Mouse (Mus musculus) midbrain, embryonic 12.5 days (tissue): Measurements from ENCODE around the gene Hdac9. TPM values are rescaled to one million over a fixed set of nuclear protein-coding genes. Genes with fewer than 3 reads are reported as not detected.

Experiments
- ATAC-seq: fragments of 200-750 bp; cut with Nextera tagmentation; 2 replicates; pipeline ENCODE4 v1.8.0; 2017; ENCODE audit warnings: low read depth, moderate TSS enrichment, moderate library complexity; ENCODE audit not compliant: low FRiP score
- H3K27ac ChIP-seq: fragments of 300-500 bp; sonication (generic); replicated peaks from 2 replicates; pipeline ENCODE4 v1.5.1; 2016; ENCODE audit warnings: mild to moderate bottlenecking
- H3K27me3 ChIP-seq: fragments of 300-500 bp; sonication (generic); 2 replicates; pipeline ENCODE4 v1.6.1; 2016; ENCODE audit warnings: mild to moderate bottlenecking
- H3K36me3 ChIP-seq: fragments of 300-500 bp; sonication (generic); 2 replicates; pipeline ENCODE4 v1.6.1; 2016
- H3K4me1 ChIP-seq: fragments of 300-500 bp; sonication (generic); 2 replicates; pipeline ENCODE4 v1.6.1; 2016
- H3K4me2 ChIP-seq: fragments of 300-500 bp; sonication (generic); replicated peaks from 2 replicates; pipeline ENCODE4 v1.6.1; 2016; ENCODE audit warnings: mild to moderate bottlenecking, moderate library complexity
- H3K4me3 ChIP-seq: fragments of 300-500 bp; sonication (generic); 2 replicates; pipeline ENCODE4 v1.5.1; 2016; ENCODE audit warnings: mild to moderate bottlenecking
- H3K9ac ChIP-seq: fragments of 300-500 bp; sonication (generic); replicated peaks from 2 replicates; pipeline ENCODE4 v1.6.1; 2016; ENCODE audit warnings: mild to moderate bottlenecking, moderate library complexity
- H3K9me3 ChIP-seq: fragments of 300-500 bp; sonication (generic); 2 replicates; pipeline ENCODE4 v1.6.1; 2016; ENCODE audit warnings: mild to moderate bottlenecking
- WGBS: fragments of 180-500 bp; shearing (Covaris S2); methylation state at CpG from one replicate; pipeline ENCODE4 v1.1.7; 2016; 5-methylcytosine and 5-hydroxymethylcytosine counted together
- polyA plus RNA-seq: library from polyadenylated mRNA; unstranded; fragments of >200 nt; fragmentation: Nextera tagmentation; extraction: Ambion mirVana; gene quantifications from 2 replicates; pipeline ENCODE4 v1.2.1, GENCODE M21; 2016

Gene Hdac9
- polyA plus RNA-seq, 1 experiment from 2014 or later: 14.4 TPM

DNA sequence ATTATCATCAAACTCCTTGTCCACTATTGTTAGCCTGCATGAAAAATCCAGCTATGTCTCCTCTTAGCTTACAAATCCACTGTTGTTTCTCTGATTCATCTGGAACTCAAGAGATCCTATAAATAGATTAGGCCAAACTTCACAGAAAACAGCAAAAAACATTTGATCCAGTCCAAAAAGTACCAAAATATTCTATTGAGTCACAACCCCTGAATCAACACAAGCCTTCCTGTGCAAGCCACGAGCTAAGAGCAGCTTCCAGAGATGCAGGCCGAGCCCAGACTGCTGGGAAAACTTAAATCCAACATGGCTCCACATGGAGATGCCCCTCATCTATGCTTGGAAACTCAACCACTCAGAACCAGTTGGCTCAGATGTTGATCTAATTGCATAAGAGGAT lies 113.2 kb downstream of the Hdac9 start:
- no peaks in the 10 kb centered on the region for H3K36me3 ChIP-seq
- no peak overlapping the region for H3K9ac ChIP-seq
- H3K9me3 ChIP-seq: no peaks in the 10 kb centered on the region
- H3K27me3 ChIP-seq: no peaks in the 10 kb centered on the region
- WGBS: 75% methylated on average over 2 of the region's 2 CpGs
- ATAC-seq: no peak
- no peak overlapping the region for H3K27ac ChIP-seq
- H3K4me3 ChIP-seq: no peak overlapping the region
- H3K4me1 ChIP-seq: no peaks in the 10 kb centered on the region
- no peak overlapping the region for H3K4me2 ChIP-seq

DNA sequence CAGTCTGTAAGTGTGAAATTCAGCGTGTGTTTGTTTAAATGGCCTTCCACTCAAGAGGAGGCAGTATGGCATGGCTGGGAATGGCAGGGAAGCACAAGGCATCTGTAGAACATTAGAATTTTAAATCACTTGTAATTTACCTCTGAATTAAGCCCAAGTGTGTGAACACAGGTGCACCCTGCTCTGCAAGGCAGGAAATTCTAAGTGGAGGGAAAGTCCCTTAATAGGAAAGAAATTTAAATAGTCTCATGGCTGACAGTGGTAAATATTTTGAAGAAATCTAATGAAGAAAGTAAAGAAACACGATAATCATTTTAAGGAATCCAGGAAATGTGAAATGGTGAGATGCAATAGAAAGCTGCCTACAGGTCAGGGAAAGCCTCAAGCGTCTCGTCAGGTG lies 114.6 kb downstream of the Hdac9 start:
- no peak overlapping the region for H3K4me3 ChIP-seq
- H3K9me3 ChIP-seq: no peaks in the 10 kb centered on the region
- no peak overlapping the region for H3K9ac ChIP-seq
- no peak for ATAC-seq
- no peak overlapping the region for H3K27ac ChIP-seq
- no peaks in the 10 kb centered on the region for H3K27me3 ChIP-seq
- WGBS: 82% methylated on average over 4 of the region's 4 CpGs
- no peaks in the 10 kb centered on the region for H3K36me3 ChIP-seq
- no peaks in the 10 kb centered on the region for H3K4me1 ChIP-seq
- H3K4me2 ChIP-seq: no peak overlapping the region

DNA sequence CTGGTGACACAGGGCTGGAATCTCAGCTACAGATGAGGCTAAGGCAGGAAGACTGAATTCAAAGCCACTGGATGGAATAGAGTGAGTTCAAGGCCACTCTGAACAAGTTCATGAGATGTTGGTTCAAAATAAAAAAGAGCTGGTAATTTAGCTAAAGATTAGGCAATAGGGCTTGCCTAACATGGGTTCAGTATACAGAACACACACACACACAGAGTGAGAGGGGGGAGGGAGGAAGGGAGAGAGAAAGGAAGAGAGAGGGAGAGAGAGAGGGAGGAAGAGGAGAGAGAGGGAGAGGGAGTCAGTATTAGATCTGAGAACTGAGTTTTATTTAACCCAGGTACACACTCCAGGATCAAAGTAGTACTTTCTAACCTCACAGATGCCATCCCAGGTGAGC lies 115.1 kb downstream of the Hdac9 start:
- H3K9ac ChIP-seq: no peak overlapping the region
- H3K9me3 ChIP-seq: no peaks in the 10 kb centered on the region
- H3K4me1 ChIP-seq: no peaks in the 10 kb centered on the region
- H3K36me3 ChIP-seq: no peaks in the 10 kb centered on the region
- H3K4me3 ChIP-seq: no peak overlapping the region
- H3K4me2 ChIP-seq: no peak overlapping the region
- no peaks in the 10 kb centered on the region for H3K27me3 ChIP-seq
- ATAC-seq: no peak
- H3K27ac ChIP-seq: no peak overlapping the region

DNA sequence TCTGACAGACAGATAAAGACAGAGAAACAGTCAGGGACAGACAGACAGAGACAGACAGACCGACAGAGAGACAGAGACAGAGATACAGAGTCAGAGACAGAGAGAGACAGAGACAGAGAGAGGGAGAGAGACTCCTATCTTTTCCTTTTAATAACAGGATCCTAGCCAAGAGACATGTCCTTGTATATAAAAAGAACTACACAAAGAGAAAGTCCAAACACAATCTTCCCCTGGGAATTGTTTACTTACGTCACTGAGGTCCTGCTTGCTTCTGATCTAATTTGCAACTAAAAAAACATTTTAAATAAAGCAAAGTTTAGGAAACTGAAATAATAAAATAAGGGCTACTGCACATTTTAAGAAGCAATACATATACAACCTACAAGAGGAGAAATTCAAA lies 119.5 kb downstream of the Hdac9 start:
- Histone ChIP-seq H3K36me3 (no peaks in the 10 kb centered on the region), H3K9me3 (no peaks in the 10 kb centered on the region), H3K4me1 (no peaks in the 10 kb centered on the region), H3K4me3 (no peak overlapping the region), H3K27me3 (no peaks in the 10 kb centered on the region), H3K4me2 (no peak overlapping the region), H3K27ac (no peak overlapping the region), H3K9ac (no peak overlapping the region)
- 69% methylated on average over 2 of the region's 2 CpGs for WGBS
- ATAC-seq: no peak

DNA sequence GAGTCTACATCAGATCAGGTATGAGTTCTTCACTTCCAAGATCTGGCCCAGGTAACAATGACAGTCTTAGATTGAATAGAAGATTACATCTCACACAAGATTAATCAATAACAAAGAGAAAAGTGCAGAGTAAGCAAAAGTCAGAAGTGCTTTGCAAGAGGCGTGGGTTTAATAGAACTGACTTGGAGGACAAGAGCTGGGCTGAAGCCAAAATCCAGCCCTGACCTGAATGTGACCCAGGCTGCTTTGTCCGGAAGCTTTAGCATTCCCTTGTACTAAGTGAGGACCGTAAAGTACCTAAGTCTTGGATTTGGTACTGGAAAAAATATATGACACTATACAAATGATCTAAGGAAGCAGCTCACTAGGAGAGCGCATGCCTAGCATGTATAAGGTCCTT lies 121.4 kb downstream of the Hdac9 start:
- H3K36me3 ChIP-seq: no peaks in the 10 kb centered on the region
- no peak overlapping the region for H3K4me2 ChIP-seq
- H3K27me3 ChIP-seq: no peaks in the 10 kb centered on the region
- 58% methylated on average over 4 of the region's 4 CpGs for WGBS
- no peak overlapping the region for H3K27ac ChIP-seq
- H3K4me1 ChIP-seq: no peaks in the 10 kb centered on the region
- H3K9me3 ChIP-seq: no peaks in the 10 kb centered on the region
- H3K9ac ChIP-seq: no peak overlapping the region
- ATAC-seq: no peak
- H3K4me3 ChIP-seq: no peak overlapping the region

DNA sequence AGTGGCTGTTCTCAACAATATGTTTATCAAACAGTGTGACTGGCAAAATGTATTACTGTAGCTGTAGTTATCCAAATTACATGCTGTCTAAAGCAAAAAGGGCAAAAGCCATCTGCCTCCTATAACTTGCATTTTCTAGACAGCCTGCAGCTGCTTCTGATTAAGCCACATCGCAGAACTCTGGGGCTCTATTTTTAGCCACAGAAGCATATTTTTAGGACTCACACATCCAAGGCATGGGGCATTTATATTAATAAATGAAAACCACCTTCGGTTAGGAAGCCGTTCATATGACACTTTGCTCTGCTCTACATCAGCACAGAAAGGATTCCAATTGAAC lies 124.8 kb downstream of the Hdac9 start:
- H3K27me3 ChIP-seq: no peaks in the 10 kb centered on the region
- H3K4me1 ChIP-seq: no peaks in the 10 kb centered on the region
- no peaks in the 10 kb centered on the region for H3K9me3 ChIP-seq
- no peak overlapping the region for H3K9ac ChIP-seq
- no peaks in the 10 kb centered on the region for H3K36me3 ChIP-seq
- H3K27ac ChIP-seq: no peak overlapping the region
- no peak overlapping the region for H3K4me2 ChIP-seq
- no peak overlapping the region for H3K4me3 ChIP-seq
- no peak for ATAC-seq
- 76% methylated on average over 3 of the region's 3 CpGs for WGBS

DNA sequence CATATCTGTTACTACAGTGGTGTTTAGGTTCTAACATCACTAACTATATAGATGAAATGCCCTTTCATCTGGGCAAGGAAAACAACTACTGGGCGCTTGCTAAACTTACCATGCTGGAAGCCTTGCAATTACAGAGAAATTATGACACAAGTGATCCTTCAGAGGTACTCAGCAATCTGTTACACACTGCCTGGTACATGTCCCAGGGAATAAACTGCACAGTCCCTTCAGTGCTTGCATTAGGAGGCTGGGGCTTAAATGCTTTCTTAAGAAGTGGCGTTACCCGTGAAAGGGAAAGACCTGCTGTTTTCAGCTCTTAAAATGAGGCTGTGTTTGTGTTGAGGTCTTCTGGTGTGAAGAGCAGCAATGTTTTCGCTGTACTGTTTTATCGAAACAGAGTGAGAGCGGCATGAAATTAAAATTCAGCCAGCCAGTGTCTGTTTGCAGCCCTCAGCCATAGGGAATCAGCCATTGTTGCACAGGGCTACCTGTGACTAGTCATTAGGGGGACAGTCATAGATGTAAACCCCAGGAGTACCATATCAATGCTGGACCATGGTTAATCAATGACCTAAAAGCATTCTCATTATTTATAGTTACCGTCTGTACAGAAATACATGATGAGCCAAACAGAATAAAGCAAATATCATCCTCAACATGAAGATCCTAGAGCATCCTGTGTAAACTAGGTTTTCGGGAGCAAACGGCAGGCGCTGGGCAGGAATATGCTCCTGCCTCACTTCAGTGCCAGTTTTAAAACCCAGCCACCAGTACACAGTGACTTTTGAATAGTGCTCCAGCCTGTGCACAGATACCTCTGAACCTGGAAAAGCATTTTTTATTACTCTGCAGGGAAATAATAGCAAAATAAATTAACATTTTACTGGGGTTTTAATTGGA lies 125.4 kb downstream of the Hdac9 start:
- WGBS: 76% methylated on average over 10 of the region's 10 CpGs

DNA sequence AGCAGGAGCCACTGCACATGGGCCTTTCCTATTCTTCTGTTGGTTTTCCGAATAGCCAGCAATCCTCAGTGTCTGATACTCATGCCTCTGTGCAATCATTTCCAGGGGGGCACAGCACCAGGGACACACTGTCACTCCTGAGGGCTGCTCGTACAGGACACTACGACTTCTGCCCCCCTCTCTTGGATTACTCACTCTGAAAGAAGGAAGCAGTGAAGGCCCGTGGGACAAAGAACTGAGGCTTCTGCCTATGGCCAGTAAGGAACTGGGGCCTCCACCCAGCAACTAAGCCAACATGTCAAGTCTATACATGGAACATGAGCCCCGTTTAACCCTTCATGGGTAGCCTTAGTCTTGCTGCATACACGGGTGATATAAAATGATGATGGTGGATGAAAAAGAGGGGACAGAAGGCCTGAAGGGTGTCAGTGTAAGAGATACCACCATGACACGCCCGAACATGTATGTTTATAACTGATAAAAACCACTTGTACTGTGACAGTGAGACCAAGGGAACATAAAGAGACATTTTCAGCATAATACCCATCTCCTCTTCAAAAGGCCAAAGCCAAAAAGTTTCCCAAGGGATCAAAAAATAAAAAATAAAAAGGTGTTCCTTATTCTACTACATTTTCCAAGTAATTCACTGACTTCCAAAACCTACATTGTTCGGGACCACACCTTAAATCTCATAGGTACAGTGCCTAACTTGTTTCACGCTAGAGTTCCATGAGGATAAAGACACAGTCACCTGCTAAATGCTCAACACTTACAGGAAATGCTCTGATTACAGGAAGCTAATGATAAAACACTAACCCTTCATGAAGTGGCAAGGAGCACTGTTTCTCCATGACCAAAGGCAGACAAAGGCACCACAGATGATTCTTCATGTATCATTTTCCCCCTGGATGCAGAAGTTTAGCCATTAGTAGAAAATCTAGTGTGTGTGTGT lies 127.6 kb downstream of the Hdac9 start:
- Histone ChIP-seq H3K4me1 (no peaks in the 10 kb centered on the region), H3K4me3 (no peak overlapping the region), H3K27ac (no peak overlapping the region), H3K9ac (no peak overlapping the region), H3K4me2 (no peak overlapping the region), H3K27me3 (no peaks in the 10 kb centered on the region), H3K9me3 (no peaks in the 10 kb centered on the region), H3K36me3 (no peaks in the 10 kb centered on the region)
- 82% methylated on average over 10 of the region's 10 CpGs for WGBS
- no peak for ATAC-seq

More for the DNA sequence above, 125.4 kb downstream of the Hdac9 start:
- H3K27me3 ChIP-seq: no peaks in the 10 kb centered on the region
- no peak overlapping the region for H3K4me2 ChIP-seq
- H3K27ac ChIP-seq: no peak overlapping the region
- ATAC-seq: no peak
- H3K9me3 ChIP-seq: no peaks in the 10 kb centered on the region
- H3K4me1 ChIP-seq: no peaks in the 10 kb centered on the region
- no peaks in the 10 kb centered on the region for H3K36me3 ChIP-seq
- H3K9ac ChIP-seq: no peak overlapping the region
- H3K4me3 ChIP-seq: no peak overlapping the region

DNA sequence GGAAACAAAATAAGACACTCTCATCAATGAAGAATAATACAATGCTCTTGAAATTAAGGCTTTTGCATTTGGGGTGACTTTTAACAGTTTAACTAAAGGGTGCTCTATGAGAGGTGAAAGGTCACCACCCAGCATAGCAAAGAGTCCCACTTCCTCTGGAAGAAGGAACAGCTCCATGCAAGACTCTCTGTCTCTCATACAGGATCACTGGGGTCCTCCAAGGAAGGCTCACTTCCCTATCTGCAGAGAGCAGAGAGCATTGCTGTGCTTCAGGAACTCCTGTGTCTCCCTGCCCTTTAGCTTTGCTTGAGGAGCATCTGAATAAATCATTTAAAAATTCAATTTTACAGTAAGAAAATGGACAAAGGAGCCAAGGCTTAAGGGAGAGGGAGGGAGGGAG lies 129.5 kb downstream of the Hdac9 start:
- ATAC-seq: no peak
- H3K27ac ChIP-seq: no peak overlapping the region
- no peaks in the 10 kb centered on the region for H3K4me1 ChIP-seq
- H3K27me3 ChIP-seq: no peaks in the 10 kb centered on the region
- H3K36me3 ChIP-seq: no peaks in the 10 kb centered on the region
- no peak overlapping the region for H3K9ac ChIP-seq
- H3K9me3 ChIP-seq: no peaks in the 10 kb centered on the region
- no peak overlapping the region for H3K4me2 ChIP-seq
- no peak overlapping the region for H3K4me3 ChIP-seq

DNA sequence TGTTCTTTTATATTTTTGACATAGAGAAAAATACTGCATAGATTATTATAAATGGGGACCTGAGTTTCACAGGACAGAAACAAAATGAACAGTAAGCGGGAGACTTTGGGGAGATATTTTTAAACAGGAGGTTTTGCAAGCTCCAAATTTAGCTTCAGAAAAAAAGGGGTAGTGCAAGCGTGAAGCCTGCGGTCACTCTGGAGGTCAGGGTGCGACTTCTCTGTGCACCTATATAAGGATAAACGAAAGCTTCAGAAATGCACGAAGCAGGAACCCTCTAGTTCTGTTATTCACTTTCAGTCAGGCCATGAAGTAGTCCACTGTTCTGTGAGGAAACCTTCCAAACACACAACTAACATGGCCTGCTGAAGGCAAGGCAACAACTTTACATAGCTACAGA lies 133.3 kb downstream of the Hdac9 start:
- Histone ChIP-seq H3K36me3 (no peaks in the 10 kb centered on the region), H3K9ac (no peak overlapping the region), H3K9me3 (no peaks in the 10 kb centered on the region), H3K27ac (no peak overlapping the region), H3K4me2 (no peak overlapping the region), H3K4me1 (no peaks in the 10 kb centered on the region), H3K4me3 (no peak overlapping the region), H3K27me3 (no peaks in the 10 kb centered on the region; the same call in 1 of the 2 replicates)
- 91% methylated on average over 6 of the region's 6 CpGs for WGBS
- no peak for ATAC-seq

DNA sequence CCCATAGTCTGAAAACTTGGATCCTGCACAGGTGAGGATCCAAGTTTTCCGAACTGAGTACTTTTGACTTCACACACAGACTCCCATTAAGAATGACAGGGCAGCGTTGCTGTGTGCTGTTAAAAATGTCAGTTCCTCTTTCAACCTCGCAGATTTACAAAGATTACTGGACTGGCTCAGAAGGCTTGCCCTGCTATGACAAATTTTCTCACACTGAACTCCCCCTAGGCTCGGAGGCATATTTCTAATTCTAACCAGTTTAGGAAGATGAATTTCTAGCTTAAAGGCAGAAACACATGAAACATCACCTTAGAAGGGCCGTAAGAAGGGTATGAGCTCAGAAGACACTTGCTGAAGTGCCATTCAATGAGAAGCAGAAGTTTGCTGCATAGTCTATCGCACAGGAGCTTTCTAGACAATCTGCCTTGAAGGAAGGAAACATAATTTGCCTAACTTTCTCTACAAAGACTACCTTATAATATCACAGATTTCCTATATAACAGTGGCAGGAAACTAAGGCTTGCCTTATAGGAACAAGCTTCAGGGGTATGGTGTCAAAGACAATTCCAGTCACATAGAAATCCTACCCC lies 137.4 kb downstream of the Hdac9 start:
- no peak for ATAC-seq
- Histone ChIP-seq H3K36me3 (no peaks in the 10 kb centered on the region), H3K4me2 (no peak overlapping the region), H3K9me3 (no peaks in the 10 kb centered on the region), H3K4me1 (peaks cover 3% of the 10 kb centered on the region; the same call in 1 of the 2 replicates), H3K27me3 (no peaks in the 10 kb centered on the region; the same call in 1 of the 2 replicates), H3K9ac (no peak overlapping the region), H3K4me3 (no peak overlapping the region), H3K27ac (no peak overlapping the region)
- WGBS: 85% methylated on average over 6 of the region's 6 CpGs

DNA sequence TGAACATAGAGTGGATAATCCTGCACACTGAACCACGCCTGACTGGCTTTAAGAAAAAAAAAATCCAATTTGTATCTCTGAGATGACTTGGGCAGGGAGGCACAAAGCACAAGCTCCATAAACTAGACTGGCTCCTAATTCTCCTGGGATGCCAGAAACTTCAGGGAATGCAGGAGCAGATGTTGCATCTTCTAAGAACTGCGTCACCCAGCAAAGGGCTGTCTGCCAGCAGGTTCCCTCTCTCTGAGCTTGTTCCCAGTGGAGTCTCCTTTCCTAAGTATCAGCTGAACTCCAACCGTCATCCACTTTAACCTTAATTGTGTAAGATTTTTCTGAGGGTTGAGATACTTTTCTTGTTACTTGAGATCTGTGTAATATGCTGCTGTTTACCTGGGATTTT lies 140.7 kb downstream of the Hdac9 start:
- Histone ChIP-seq H3K27ac (no peak overlapping the region), H3K4me1 (peaks cover 3% of the 10 kb centered on the region; the same call in 1 of the 2 replicates), H3K36me3 (no peaks in the 10 kb centered on the region), H3K9me3 (no peaks in the 10 kb centered on the region), H3K27me3 (no peaks in the 10 kb centered on the region; the same call in 1 of the 2 replicates), H3K4me2 (no peak overlapping the region), H3K9ac (no peak overlapping the region), H3K4me3 (no peak overlapping the region)
- WGBS: 27% methylated on average over 3 of the region's 3 CpGs
- ATAC-seq: no peak
